Mouse (Mus musculus): ENCODE results near the gene Gpr37l1.

The Gpr37l1 gene

DNA sequence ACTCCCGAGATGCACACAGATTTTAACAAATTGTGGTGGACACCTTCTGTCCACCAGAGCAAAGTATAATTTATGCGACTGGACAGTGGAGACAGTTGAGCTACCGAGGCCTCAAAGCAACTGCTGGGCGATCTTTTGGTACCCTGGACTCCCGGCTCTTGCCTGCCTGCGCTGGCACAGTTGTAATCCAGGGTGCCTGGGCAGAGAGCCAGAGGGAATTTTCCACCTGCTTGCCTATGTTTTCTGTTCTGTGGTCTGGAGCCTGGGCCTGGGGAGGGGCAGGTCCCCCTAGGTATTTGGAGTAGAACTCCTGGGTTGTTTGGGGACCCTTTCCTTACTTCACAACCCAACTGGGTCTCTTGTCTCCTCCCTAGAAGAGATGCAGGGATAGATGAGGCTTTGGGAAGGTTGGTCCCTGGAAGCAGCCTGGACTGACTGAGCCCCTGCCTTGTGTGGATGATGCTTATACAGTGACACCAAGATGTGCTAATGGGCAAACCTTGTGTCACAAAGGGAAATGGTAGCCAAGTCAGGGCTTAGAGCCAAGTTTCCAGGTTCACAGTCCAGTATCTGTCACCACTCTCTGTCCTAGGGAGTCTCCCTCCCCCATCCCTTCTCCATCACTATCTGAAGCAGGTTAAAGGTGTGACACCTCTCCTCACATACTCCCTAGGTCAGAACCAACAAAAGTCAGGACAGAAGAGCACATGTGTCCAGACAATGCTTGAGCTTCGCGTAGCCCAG lies 14.6 kb upstream of the Gpr37l1 start:
- in situ Hi-C loops (cut with MseI, MboI), result no loop called here

DNA sequence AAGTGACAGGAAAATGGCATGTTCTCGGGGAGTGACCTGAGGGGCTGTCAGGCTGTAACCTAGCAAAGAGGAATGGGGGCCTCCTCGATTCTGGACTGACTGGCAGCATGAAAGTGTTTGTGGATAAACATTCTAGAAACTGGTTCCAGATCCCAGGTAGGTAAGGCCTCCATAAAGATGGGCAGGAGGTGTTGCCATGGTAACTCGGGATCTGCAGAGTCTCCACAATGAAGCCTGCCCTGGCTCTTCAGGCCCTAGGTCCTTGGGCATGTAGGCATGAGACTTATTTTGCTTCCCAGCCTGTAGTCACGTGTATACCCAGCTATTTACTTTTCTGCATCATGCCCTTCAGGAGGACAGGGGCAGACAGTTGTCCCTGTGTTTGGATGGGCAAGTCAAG lies 13.8 kb upstream of the Gpr37l1 start:
- in situ Hi-C loops (cut with MseI, MboI), result no loop called here

DNA sequence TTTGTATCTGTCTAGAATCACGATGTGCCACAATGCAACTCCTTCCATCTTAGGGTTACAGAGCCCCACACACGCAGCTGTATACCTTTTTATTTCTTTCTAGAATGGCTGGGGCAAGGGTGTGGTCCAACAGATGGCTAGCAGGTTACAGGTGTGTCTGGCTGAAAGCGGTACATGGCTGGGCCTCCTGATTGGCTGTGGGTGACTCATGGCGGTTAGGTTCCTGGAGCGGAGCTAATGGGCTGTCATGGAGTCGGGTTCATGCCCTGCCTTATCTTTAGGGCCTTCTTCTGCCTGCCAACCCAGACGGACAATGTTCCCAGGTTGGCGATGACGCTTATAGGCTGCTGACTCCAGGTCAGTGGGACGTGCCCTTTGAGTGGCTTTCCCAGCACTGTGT lies 13.3 kb upstream of the Gpr37l1 start:
- in situ Hi-C loops (cut with MseI, MboI), result no loop called here

DNA sequence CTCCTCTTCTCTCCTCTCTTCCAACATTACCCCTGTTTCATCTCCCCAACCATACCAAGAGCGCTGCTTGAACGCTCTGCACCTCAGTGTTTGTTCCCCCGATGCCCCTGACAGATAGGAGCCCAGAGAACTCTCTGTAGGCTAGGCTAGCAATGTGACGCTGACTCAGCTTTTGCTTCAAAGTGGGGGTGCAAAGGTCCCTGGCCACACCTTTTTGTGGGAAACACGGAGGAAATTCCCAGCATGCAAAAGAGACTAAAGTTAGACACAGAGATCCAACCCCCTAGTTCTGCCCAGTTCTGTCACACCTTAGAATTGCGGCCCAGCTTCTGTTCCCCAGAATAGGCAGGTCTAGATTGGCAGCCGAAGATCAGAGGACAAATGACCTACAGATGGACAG lies 11.4 kb upstream of the Gpr37l1 start:
- in situ Hi-C loops (cut with MseI, MboI), result loop anchor here in 1 of 2 experiments (5.0 kb wide), 1 partner anchor 73 kb away; no protein-coding TSS in a partner anchor

DNA sequence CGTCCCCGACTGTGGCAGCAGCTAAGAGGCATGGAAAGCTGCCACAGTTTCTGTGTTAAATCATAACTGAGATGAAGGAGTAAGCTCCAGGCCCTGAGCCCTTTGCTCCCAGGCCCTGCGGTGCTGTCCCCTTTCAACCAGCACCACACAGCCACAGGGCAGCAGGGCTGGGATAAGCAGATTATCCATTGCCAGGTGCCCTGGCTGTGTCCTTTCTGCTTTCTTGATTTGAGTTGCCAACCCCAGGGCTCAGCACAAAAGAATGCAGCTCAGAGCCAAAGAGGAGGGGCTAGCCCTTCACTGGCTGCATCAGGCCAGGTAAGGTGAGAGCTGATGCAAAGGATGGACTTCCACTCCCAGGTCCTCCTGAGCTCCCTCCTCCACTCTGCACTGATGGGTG lies 10.2 kb upstream of the Gpr37l1 start:
- in situ Hi-C loops (cut with MseI, MboI), result loop anchor here in 1 of 2 experiments (5.0 kb wide), 1 partner anchor 75 kb away; no protein-coding TSS in a partner anchor

DNA sequence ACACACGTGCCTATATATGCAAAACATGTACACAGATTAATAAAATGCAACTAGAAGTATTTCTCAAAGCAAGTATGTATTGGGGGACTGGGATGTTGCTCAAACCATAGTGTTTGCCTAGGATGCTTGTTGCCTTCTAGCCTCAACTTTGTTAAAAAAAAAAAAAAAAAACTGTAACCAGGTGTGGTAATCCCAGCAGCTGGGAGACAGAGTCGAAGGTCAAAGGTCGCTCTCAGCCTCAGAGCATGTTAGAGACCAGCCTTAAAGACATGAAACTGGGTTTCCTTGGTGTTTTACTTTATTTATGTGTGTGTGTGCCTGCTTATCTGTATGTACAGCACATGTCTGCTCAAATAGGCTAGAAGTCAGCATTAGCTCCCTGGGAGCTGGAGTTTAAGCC lies 7.7 kb upstream of the Gpr37l1 start:
- in situ Hi-C loops (cut with MseI, MboI), result loop anchor here in 1 of 2 experiments (5.0 kb wide), 1 partner anchor 77 kb away; no protein-coding TSS in a partner anchor

DNA sequence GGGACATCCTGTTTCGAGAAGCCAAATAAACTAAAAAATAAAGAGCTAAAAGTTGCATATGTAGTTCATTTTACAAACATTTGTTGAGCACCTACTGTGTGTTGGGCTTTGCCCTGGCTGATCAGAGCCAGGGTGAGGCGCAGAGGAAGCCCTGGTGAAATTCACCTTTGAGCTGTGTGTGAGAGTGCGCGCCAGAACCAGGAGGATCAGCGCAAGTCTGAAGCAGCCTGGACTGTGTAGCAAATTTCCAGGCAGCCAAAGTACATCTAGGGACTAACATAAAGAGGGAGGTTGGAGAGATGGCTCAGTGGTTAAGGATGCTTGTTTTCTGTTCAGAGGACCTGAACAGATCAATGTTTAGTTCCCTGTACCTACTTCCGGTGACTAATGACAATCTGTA lies 5.8 kb upstream of the Gpr37l1 start:
- in situ Hi-C loops (cut with MseI, MboI), result loop anchor here (5.0 kb wide), 2 partner anchors 189 to 194 kb away; no protein-coding TSS in a partner anchor

DNA sequence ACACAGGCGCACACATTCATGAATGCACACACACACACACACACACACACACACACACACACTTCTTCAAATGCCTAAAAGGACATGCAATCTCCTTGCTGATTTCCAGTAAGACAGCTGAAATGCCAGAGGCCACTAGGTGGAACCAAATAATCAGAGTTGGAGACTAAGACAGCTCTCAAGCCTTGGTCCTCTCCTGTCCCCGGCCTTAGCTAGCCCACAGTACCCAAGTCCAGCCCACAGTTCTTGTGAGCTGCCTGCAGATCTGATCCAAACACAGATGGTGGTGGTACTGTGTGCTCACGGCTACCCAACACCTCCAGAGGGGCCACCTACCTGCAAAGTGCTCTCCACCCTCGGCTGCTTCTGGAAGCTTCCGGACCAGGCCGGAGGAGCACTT lies 4.5 kb upstream of the Gpr37l1 start:
- in situ Hi-C loops (cut with MseI, MboI), result loop anchor here (5.0 kb wide), 2 partner anchors 190 to 195 kb away; no protein-coding TSS in a partner anchor

DNA sequence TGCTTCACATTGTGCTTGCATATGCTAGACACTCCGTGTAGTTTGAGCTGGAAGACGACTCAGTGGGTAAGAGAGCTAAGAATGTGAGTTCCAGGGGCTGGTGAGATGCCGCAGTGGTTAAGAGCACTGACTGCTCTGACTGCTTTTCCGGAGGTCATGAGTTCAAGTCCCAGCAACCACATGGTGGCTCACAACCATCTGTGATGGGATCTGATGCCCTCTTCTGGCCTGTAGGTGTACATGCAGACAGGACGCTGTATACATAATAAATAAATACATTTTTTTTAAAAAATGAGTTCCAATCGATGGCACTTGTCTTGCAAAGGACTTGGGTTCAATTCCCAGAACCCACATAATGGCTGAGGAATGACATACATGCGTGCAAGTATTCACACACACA lies 3.7 kb upstream of the Gpr37l1 start:
- in situ Hi-C loops (cut with MseI, MboI), result loop anchor here (5.0 kb wide), 2 partner anchors 191 to 196 kb away; no protein-coding TSS in a partner anchor

DNA sequence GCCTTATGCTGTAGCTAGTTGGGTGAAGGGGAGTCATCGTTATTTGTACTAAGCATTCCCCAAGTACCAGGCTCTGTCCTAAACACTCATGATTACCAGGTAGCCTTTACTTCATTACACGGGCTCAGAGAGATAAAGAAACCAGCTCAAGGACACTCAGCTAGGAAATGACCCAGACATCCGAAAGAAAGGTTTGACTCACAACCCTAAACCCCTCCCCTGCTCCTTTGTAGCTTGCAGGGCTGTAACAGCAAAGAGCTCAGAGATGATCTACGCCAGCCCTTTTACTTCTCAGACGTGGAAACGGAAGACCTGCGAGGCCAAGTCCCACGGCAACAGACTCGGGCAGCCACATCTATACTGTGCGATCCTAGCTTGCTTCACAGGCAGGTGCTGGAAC lies 2.8 kb upstream of the Gpr37l1 start:
- in situ Hi-C loops (cut with MseI, MboI), result loop anchor here (5.0 kb wide), 2 partner anchors 192 to 197 kb away; no protein-coding TSS in a partner anchor

DNA sequence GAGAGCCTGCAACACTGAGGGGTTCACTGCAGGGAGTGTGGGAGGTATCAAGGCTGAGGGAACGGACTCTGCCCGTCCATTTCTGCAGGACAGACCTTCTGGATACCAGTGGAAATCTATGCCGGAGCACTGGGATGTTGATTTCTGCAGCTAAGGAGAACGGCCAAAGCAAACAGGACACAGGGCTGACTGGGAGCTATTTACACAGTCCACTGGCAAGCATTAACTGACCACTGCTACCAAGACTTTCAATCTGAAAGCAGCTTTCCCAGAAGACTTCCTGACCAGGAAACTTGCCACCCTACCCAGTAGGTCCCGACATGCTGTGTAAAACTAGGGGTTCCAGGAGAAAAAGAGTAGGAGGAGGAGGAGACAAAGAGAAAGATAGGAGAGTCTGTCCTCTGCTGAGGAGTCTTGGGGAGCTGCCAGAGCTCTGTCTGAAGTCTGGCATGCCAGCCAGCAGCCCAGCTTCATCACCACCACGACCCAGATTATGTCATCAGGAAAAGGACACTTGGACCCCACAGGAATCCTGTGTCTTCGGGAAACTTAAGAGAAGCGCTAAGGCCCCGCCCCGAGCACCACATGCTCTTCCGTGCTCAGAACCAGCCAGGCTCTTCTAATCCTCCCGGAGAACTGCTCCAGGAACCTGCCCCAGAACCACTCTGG lies 2.2 kb upstream of the Gpr37l1 start:
- in situ Hi-C loops (cut with MseI, MboI), result loop anchor here (5.0 kb wide), 2 partner anchors 193 to 198 kb away; no protein-coding TSS in a partner anchor

DNA sequence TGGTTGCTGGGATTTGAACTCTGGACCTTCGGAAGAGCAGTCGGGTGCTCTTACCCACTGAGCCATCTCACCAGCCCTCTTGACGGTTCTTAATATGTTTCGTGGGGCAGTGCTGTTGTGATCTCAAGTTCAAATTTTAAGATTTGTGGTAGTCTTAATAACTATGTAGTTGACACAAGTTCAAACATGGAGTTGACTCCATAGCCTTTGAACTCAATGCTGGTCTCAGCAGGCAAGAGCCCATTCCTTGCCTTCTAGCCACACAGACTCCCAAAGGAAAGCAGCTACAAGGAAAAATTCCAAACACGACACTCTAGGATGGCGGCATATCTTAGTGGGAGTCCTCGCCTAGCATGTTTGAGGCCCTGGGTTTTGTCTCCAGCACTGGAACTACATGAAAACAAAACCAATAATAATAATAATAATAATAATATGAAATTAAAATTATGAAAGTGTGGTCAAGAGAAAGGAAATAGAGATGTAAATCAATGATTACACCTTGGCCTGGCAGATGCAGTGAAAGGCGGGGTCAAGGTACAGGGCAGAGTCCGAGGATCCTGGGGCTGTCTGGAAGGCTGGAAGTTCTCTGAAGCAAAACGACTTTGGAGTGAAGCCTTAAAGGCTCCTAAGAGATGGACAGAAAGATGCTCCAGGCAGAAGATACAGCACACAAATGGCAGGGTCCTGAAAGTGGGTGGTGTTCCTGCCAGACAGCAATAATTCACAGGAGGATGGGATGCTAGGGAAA lies 1.1 kb upstream of the Gpr37l1 start:
- in situ Hi-C loops (cut with MseI, MboI), result no loop called here

DNA sequence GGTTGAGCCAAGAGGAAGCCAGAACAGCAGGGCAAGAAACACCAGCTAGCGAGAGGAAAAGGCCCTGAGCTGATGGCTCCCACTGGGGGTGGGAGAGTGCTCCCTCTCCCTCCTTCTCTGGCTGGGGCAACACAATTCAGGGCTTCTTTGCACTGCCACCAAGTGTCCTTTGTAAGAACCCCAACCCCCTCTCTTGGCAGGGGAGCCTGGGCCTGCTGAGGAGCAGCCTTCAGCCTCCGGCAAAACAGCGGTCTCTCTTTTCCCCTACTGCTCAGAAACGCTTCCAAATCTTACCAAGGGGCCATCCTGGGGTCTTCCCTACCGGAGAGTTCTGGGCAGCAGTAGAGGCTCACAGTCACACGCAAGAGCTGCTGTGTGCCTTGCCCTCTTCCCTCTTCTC lies 4.8 kb downstream of the Gpr37l1 start:
- in situ Hi-C loops (cut with MseI, MboI), result no loop called here

DNA sequence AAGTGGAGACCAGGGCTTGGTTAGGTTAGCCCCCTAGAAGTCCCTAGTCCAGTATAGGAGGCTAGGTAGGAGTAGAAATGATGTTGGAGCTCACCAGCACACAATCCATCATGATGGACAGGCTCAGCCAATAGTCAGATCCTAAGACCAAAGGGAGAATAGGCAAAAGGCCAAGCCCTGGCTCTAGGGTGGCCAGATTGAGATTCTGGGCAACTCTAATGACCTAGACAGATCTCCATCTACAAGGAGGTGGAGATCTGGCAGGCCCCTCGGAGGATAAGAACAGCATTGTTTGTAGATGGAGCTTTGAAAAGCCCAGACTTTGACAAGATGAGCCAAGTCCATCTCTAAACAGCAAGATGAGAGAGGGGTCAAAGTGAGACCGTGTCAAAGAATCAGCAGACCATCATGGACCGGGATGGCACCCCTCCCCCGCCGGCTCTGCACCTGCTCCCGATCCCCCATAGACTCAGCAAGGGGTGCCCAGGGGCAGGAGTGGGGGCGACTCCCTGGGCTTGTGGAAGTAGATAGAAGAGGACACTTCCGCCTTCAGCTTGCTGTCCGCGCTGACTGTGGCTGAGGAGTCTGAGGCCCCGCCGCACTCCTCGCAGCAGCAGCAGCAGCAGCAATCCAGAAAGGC lies 7.0 kb downstream of the Gpr37l1 start:
- in situ Hi-C loops (cut with MseI, MboI), result no loop called here

DNA sequence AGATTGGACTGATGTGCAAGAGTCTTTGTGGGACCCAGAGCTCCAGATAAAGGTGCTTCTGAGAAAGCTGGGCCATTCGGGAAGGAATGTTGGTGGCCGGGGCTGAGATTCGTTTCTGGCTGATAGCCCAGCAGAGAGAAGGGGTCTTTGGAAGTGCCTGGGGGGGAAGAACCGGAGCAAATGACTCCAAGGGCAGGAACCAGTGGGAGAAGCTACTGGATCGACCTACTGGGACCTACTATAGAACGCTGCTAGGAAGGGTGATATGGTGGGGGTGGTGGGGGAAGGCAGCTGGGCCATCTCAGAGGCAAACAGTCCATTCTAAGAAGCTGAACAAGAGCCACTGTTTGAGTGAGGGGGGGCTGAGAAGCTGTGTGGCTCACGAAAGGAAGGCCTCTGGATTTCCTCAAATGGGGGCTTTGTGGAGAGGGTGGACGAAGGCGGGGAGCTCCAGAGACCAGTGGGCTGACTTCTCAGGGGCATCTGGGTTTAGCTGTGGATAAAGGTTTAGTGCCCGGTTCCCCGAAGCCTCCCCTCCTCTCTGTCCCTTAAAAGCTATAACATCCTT lies 7.8 kb downstream of the Gpr37l1 start:
- in situ Hi-C loops (cut with MseI, MboI), result no loop called here

DNA sequence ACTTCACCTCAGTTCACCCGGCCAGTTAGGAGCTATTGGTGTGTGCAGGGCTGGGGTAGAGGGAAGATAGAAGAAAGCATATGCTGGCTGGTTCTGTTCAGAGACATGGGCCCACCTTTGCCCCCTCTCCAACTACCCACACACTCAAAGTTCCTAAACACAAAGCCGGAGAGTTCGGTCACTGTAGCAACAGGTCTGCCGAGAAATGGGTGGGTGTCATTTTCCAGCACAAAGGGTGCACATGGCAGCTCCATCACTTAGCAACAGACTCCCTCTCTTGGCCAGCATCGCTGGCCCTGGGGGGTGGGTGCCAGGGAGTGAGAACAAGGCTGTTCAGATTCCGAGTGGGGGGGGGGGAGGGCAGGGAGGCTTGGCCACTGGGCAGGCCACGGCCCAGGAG lies 8.4 kb downstream of the Gpr37l1 start:
- in situ Hi-C loops (cut with MseI, MboI), result no loop called here

DNA sequence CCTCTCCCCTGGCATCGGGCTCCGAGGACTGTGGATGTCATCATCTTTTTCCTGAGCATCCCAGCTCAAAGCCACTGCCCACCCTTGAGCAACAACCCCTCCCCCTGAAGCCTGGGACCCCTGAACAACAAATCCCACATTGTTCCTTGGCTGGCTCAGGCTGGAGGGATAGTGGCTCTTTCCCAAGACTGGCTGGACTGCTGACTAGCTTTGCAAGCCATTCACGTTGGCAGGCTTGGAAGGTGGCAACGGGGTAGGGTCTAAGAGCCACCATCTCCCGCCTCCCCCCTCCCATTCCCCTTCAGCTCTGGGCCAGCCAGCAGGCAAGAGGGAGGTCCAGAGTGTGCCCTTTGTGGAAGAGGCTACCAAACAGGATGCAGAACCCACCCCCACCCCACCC lies 8.8 kb downstream of the Gpr37l1 start:
- in situ Hi-C loops (cut with MseI, MboI), result no loop called here

DNA sequence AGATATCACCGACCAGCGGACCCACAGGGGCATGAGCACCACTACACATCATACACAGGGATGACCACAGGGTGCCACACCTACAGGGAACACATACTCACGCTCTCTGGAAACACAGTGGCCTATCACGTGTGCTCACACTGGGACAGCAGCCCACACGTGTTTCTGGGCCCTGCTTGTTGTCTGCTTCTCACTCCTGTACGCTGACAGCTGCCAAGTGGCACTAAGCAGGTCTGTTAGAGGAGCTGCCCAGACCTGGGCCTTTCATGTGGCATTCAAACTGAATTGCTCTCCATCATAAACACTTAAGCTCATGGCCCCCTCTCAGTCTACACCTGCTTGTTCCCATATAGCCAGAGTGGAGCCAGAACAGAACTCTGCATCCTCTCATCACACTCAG lies 11.2 kb downstream of the Gpr37l1 start:
- in situ Hi-C loops (cut with MseI, MboI), result no loop called here

DNA sequence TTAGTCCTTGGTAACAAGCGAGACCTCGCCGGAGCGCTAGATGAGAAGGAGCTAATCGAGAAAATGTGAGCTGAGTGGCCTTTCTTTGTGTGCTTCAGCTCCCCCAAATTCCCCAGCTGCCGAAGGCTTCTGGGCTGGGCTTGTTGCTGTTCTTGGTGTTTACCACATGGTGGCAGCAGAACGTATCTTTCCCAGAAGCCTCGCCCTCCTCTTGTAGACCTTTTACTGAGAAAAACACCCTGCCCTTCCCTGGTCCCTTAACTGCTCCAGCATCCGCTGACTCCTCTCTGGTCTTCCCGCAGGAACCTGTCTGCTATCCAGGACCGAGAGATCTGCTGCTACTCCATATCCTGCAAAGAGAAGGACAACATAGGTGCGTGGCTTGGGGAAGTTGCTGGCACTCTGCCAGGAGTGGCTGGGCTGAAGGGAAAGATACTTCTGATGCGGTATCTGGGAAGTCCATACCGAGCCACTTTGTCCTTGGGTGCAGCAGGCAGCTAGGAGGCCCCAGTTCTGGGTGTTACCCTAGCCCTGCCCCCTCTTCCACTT lies 13.0 kb downstream of the Gpr37l1 start:
- in situ Hi-C loops (cut with MseI, MboI), result no loop called here

DNA sequence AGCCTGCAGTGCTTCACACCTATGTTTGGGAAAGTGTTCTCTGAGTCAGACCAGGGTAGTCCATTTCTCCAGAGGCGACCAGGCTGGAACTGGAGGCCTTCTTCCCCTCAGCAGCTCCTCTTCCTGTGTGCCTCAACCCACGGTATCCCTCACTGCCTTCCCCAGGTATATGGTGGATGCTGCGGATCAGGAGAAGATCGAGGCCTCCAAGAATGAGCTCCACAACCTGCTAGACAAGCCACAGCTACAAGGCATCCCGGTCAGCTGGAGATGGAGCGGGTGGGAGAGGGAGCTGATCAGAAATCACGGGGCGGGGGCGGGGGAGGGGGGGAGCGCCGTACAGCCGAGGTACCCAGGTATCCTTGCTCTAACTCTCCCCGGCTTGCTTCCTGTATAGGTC lies 13.5 kb downstream of the Gpr37l1 start:
- in situ Hi-C loops (cut with MseI, MboI), result no loop called here

DNA sequence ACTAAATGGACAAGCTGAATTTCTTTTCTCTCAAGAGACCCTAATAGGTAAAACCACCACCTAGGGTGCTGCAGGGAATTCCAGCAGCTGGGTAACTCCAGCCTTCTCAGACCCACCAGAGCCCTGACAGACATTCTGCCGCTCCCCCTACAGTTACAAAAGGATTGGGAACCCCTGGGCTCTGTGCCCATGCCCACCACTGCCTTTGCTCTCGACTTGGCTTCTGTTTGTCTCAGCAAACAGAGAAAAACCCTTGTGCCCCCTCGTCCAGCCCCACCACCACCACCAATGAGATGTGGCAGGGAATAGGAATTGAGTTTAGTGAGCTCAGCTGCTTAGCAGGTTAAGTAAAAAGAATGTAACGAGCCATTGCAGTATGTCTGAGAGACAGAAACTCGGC lies 18.5 kb downstream of the Gpr37l1 start:
- in situ Hi-C loops (cut with MseI, MboI), result no loop called here
